Mouse (Mus musculus) lung, embryonic 16.5 days (tissue): ENCODE measurements at regions not wholly inside any gene's neighbourhood (a gene's known extent, or its start where the extent isn't known, plus 50 kb on each side); places are given as distances from the start of the nearest gene placed in this dataset.

Experiments
- ATAC-seq: fragments of 200-750 bp; cut with Nextera tagmentation; 2 replicates; pipeline ENCODE4 v1.8.0; 2017; ENCODE audit warnings: low read depth, mild to moderate bottlenecking, moderate library complexity
- H3K27ac ChIP-seq: fragments of 300-500 bp; sonication (generic); 2 replicates; pipeline ENCODE4 v1.5.1; 2014; ENCODE audit warnings: mild to moderate bottlenecking, control low read depth, low read length
- H3K27me3 ChIP-seq: fragments of 300-500 bp; sonication (generic); 2 replicates; pipeline ENCODE4 v1.6.1; 2014; ENCODE audit warnings: low read depth, low read length, mixed read lengths; ENCODE audit not compliant: control insufficient read depth, insufficient read depth
- H3K36me3 ChIP-seq: fragments of 300-500 bp; sonication (generic); 2 replicates; pipeline ENCODE4 v1.6.1; 2014; ENCODE audit warnings: low read length; ENCODE audit not compliant: control insufficient read depth, insufficient read depth
- H3K4me1 ChIP-seq: fragments of 300-500 bp; sonication (generic); replicated peaks from 2 replicates; pipeline ENCODE4 v1.6.1; 2014; ENCODE audit warnings: low read length, mixed read lengths; ENCODE audit not compliant: control insufficient read depth, insufficient read depth
- H3K4me2 ChIP-seq: fragments of 300-500 bp; sonication (generic); 2 replicates; pipeline ENCODE4 v1.6.1; 2014; ENCODE audit warnings: low read depth, low read length, control low read depth
- H3K4me3 ChIP-seq: fragments of 300-500 bp; sonication (generic); 2 replicates; pipeline ENCODE4 v1.5.1; 2014; ENCODE audit warnings: mild to moderate bottlenecking, low read length, control low read depth
- H3K9ac ChIP-seq: fragments of 300-500 bp; sonication (generic); 2 replicates; pipeline ENCODE4 v1.6.1; 2014; ENCODE audit warnings: low read length, control low read depth
- H3K9me3 ChIP-seq: fragments of 300-500 bp; sonication (generic); 2 replicates; pipeline ENCODE4 v1.6.1; 2016; ENCODE audit warnings: low read length; ENCODE audit not compliant: control insufficient read depth
- WGBS: fragments of 180-500 bp; shearing (Covaris S2); extraction: QIAGEN DNeasy Blood & Tissue Kit; methylation state at CpG from one replicate; pipeline ENCODE4 v1.1.7; 2014; 5-methylcytosine and 5-hydroxymethylcytosine counted together

DNA sequence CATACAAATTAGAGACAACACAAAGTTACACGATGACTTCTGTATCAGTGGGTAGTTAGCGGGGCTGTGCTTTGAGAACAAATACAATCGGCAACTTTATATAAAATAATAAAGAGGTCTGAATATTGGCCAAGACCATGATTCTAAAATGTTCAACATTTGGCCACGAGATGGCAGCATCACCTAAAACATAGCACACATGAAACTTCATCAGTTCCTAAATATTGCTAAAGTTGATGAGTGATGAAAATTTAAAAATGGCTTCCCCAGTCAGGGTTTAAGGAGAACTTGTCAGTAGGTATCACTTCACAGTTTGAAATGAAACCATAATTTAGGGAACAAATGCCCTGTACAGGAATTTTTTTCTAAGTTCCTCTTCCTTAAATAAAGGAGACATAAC is 824.6 kb downstream of the Basp1 start:
- WGBS, result 21% methylated on average over 4 of the region's 4 CpGs

DNA sequence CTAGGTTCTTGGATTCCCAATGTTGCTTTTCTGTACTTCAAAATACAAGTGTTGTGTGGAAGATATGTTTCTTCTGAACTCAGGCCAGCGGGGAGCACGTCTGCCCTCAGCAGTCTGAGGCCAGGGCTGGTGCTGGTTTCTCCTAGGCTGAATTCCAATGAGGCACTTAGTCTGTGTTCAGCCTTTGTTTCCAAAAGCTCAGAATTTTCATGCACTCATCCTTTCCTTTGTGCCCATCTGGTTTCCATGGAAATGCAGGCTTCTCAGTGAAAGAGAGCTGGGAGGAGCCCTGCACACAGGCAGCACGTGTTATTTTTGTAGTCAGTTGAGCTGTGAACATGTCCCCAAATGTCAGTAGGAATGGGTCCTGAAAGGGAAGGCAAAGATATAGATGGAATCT is 846.6 kb downstream of the Basp1 start:
- 52% methylated on average over 3 of the region's 3 CpGs for WGBS
- no peaks in the 10 kb centered on the region for H3K36me3 ChIP-seq

More for the DNA sequence above, 824.6 kb downstream of the Basp1 start:
- Histone ChIP-seq H3K9me3 (no peaks in the 10 kb centered on the region), H3K4me2 (no peak overlapping the region), H3K4me1 (no peaks in the 10 kb centered on the region), H3K4me3 (no peak overlapping the region), H3K27ac (no peak overlapping the region), H3K9ac (no peak overlapping the region), H3K27me3 (no peaks in the 10 kb centered on the region), H3K36me3 (no peaks in the 10 kb centered on the region)
- ATAC-seq, result no peak

DNA sequence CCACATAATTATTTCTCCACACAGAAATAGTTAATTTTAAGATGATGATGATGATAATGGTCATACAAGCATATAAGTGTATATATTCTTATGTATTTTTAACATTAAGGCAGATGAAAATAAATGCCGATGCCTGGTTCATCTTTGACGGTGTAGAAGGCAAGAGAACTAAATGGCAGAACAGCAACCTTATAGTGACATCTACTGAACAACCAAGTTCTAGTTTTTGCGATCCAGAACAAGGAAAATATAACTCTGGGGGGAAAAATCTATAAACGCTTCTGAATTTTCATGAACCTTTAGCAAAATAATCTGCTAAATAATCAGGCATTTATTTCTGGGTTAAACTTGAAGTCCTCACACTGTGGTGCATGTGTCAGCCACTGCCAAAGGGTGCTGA is 856.8 kb downstream of the Basp1 start:
- H3K27me3 ChIP-seq, result no peaks in the 10 kb centered on the region
- H3K9ac ChIP-seq, result no peak overlapping the region
- ATAC-seq, result no peak
- H3K4me3 ChIP-seq, result no peak overlapping the region
- H3K4me1 ChIP-seq, result no peaks in the 10 kb centered on the region
- H3K27ac ChIP-seq, result no peak overlapping the region
- no peaks in the 10 kb centered on the region for H3K36me3 ChIP-seq
- no peak overlapping the region for H3K4me2 ChIP-seq
- H3K9me3 ChIP-seq, result no peaks in the 10 kb centered on the region
- WGBS, result 81% methylated on average over 4 of the region's 4 CpGs

More for the DNA sequence above, 846.6 kb downstream of the Basp1 start:
- Histone ChIP-seq H3K9ac (no peak overlapping the region), H3K9me3 (no peaks in the 10 kb centered on the region), H3K4me2 (no peak overlapping the region), H3K4me1 (no peaks in the 10 kb centered on the region), H3K4me3 (no peak overlapping the region), H3K27me3 (no peaks in the 10 kb centered on the region), H3K27ac (no peak overlapping the region)
- ATAC-seq, result no peak

DNA sequence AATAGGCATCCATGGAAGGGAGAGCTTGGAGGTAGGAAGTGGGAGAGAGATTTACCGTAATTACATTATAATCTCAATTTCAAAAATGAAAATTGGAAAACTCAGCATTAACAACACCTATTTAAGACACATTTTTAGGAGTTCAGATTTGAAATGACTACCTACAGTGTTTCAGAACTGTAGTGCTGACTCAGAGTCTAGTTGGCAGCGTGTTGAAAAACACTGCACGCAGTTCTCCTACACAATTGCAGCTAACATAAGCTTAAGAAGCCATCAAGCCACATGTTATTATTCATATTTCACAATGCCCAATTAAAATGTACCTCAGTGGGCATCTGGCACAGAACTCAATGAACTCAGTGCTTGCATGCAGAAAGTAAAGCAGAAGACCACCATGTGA is 863.5 kb downstream of the Basp1 start:
- H3K27me3 ChIP-seq, result no peaks in the 10 kb centered on the region

DNA sequence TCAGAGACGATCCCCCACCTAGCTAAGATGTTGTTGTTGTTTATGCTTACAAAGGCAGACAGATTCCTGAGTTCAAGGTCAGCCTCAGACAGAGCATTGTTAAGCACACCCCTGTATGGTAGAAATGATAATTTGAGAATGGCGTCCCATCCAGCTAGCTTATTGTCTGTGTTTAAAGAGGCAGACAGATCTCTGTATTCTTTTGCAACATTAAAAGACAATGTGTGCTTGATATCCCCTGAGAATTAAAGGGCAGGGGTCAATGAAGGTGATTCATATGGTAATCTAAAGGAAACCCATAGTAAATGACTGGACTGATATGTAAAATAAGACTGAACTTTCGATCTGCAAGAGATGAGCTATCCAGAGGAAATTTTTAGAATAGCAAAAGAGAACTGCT is 883.5 kb downstream of the Basp1 start:
- no peaks in the 10 kb centered on the region for H3K27me3 ChIP-seq
- no peak for ATAC-seq
- H3K9ac ChIP-seq, result no peak overlapping the region
- no peak overlapping the region for H3K27ac ChIP-seq
- no peaks in the 10 kb centered on the region for H3K9me3 ChIP-seq
- no peaks in the 10 kb centered on the region for H3K4me1 ChIP-seq
- H3K4me3 ChIP-seq, result no peak overlapping the region
- no peak overlapping the region for H3K4me2 ChIP-seq
- WGBS, result 79% methylated on average over 3 of the region's 3 CpGs
- no peaks in the 10 kb centered on the region for H3K36me3 ChIP-seq

More for the DNA sequence above, 863.5 kb downstream of the Basp1 start:
- WGBS, result 78% methylated on average over 3 of the region's 3 CpGs
- no peaks in the 10 kb centered on the region for H3K4me1 ChIP-seq
- H3K36me3 ChIP-seq, result no peaks in the 10 kb centered on the region
- H3K4me2 ChIP-seq, result no peak overlapping the region
- H3K9ac ChIP-seq, result no peak overlapping the region
- no peak overlapping the region for H3K27ac ChIP-seq
- no peak for ATAC-seq
- no peak overlapping the region for H3K4me3 ChIP-seq
- no peaks in the 10 kb centered on the region for H3K9me3 ChIP-seq

DNA sequence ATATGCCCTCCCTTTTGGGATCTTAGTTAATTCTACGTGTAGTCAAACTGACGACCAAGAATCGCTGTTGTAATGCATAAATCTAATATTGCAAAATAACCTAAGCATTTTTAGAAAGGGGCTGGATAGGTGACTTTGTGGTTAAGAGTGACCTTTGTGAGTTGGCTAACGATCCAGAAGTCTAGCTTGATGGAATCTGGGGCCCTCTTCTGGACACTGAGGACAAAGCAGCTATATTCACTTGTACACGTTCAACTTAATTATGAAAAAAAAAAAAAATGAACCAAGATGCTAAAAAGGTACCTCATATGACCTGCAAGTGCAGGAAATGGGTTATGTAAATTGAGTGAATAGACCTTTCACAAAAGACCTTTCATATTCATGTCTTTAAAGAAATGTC is 886.2 kb downstream of the Basp1 start:
- Histone ChIP-seq H3K4me1 (no peaks in the 10 kb centered on the region), H3K4me3 (no peak overlapping the region), H3K36me3 (no peaks in the 10 kb centered on the region), H3K27ac (no peak overlapping the region), H3K27me3 (no peaks in the 10 kb centered on the region), H3K4me2 (no peak overlapping the region), H3K9me3 (no peaks in the 10 kb centered on the region), H3K9ac (no peak overlapping the region)
- WGBS, result 74% methylated on average over 5 of the region's 5 CpGs
- no peak for ATAC-seq

DNA sequence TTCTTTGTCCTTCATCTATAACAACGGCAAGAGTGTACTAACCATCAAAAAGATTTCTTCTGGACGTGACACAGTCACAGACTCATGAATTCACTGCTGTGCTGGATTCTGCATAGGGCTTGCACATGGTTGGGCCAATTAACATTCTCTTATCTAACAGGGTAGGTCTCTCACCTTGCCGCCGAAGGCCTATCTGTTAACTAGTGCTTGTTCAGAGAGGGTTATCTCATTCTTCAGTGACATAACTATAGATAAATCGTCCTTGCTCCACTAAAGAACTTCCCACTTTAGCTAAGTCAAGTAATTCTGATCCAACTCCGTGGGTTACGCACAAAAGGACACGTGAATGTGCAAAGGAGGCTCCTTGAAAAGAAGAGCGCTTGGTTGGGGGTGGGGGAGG is 899.6 kb downstream of the Basp1 start:
- Histone ChIP-seq H3K36me3 (no peaks in the 10 kb centered on the region), H3K4me1 (no peaks in the 10 kb centered on the region), H3K4me2 (no peak overlapping the region), H3K27me3 (no peaks in the 10 kb centered on the region), H3K27ac (no peak overlapping the region), H3K4me3 (no peak overlapping the region), H3K9me3 (no peaks in the 10 kb centered on the region), H3K9ac (no peak overlapping the region)
- 73% methylated on average over 9 of the region's 9 CpGs for WGBS
- ATAC-seq, result no peak

DNA sequence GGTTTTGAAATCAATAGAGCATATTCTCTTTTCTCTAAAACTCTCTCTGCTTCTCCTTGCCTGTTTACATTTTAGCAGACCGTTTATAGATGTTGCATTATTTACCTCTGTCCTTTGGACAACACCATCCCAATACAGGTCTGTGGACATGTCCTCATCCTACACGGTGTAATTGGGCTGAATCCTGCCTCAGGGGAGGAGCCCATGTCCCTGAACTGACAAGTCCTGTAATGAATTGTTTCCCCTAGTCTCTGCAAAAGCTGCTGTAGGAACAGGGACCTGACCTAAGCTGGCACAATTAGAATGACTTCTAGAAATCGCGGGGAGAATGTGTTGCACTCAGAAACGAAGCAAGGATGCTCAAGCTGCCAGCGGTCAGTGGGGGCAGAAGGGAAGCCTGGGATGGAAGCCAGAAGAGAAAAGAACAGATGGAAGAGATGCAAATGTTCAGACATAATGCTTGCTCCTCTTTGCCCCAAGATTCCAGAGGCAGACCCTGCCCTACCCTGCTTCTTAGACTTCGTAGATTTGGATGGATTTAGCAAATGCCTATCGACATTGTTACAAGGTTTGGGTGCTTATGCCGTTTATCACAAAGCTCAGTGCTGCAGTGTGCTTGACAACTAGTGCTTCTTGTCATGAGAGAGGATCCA is 911.5 kb downstream of the Basp1 start:
- no peak for ATAC-seq
- Histone ChIP-seq H3K27me3 (no peaks in the 10 kb centered on the region), H3K4me3 (no peak overlapping the region), H3K36me3 (no peaks in the 10 kb centered on the region), H3K9ac (no peak overlapping the region), H3K9me3 (no peaks in the 10 kb centered on the region), H3K4me2 (no peak overlapping the region), H3K4me1 (no peaks in the 10 kb centered on the region), H3K27ac (no peak overlapping the region)
- WGBS, result 54% methylated on average over 9 of the region's 9 CpGs

DNA sequence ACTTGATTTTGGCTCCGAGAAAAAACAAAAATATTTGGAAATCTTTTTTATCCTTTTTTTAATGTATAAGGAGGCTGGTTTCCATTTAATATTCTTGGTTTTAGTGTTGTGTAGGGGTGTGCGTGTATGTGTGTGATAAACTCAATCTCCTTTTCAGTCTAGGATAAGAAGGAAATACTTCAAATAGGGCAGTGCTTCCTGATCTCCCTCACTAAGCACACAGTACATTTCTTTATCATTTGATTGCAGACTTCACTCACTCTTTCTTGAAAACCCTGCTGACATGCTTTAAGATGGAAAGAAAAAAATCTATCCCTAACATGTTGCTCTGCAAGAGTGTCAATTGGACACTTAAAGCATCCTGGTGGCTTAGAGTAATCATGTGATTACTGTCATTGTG is 927.3 kb downstream of the Basp1 start:
- Histone ChIP-seq H3K9me3 (no peaks in the 10 kb centered on the region), H3K9ac (no peak overlapping the region), H3K36me3 (no peaks in the 10 kb centered on the region), H3K4me2 (no peak overlapping the region), H3K4me1 (no peaks in the 10 kb centered on the region), H3K27me3 (no peaks in the 10 kb centered on the region), H3K4me3 (no peak overlapping the region), H3K27ac (no peak overlapping the region)
- no peak for ATAC-seq
- 76% methylated on average over 2 of the region's 2 CpGs for WGBS

DNA sequence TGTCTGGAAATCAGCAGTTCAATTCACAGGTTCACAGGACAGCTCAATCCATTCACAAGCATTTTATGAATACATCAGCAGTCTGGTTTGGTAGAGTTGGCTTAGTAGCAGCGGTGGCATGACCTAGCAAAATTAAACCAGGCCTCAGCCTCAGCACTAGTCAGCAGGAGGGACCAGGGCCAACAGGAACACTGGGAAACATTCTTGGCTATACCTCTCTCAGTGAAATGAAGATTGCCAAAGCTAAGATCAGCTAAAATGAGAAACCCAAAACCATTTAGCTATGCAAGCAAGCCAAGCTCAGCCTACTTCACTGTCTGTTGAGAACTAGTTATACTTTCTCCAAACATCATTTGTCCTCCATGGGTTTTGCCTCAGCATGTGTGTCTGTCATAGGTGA is 945.3 kb downstream of the Basp1 start:
- H3K9ac ChIP-seq, result no peak overlapping the region
- no peaks in the 10 kb centered on the region for H3K9me3 ChIP-seq
- ATAC-seq, result no peak
- no peaks in the 10 kb centered on the region for H3K4me1 ChIP-seq
- H3K36me3 ChIP-seq, result no peaks in the 10 kb centered on the region
- H3K4me2 ChIP-seq, result no peak overlapping the region
- H3K27me3 ChIP-seq, result no peaks in the 10 kb centered on the region
- no peak overlapping the region for H3K4me3 ChIP-seq
- no peak overlapping the region for H3K27ac ChIP-seq
- WGBS, result 68% methylated on average over 1 of the region's 1 CpGs
